Mouse (Mus musculus): ENCODE data around the gene Vmn1r151.
"Not testable (repeated sequence)": the region's sequence is repeated elsewhere in the genome, so short reads cannot be mapped to it uniquely, and the experiment has no call there.

Vmn1r151 gene

DNA sequence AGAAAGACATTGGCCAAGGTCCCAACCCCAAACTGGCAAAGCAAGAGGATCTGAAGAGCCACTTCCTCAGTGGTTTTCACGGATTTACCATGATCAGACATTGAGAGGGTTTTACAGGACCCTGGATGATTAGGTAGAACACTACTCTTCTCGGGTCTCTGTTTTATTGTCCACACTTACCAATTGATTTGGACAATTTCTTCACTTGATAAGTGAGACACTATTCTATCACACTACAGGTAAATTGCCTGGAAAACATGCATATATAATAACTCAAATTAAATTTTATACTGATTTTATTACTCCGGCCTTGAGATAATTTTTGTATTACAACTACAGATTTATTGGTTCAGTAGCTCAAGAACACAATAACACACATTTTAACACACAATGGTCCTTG is at the start of gene Vmn1r151:
Vmn1r151 (minus strand) TSS at position 101 of the 400 bp plus-strand sequence.
- ATAC-seq (ENCODE audit: insufficient number of reproducible peaks, low FRiP score, low TSS enrichment): not testable (repeated sequence)

- not testable (repeated sequence) for ATAC-seq (ENCODE audit: insufficient number of reproducible peaks, low FRiP score, low TSS enrichment)
Measured at GRCm38 (mm10) chr7:22534787-22535186, 35.3 kb upstream of the Vmn1r151 start, which contains the start of gene Gm8677. Gm8677 (minus strand) TSS chr7:22534887.

DNA sequence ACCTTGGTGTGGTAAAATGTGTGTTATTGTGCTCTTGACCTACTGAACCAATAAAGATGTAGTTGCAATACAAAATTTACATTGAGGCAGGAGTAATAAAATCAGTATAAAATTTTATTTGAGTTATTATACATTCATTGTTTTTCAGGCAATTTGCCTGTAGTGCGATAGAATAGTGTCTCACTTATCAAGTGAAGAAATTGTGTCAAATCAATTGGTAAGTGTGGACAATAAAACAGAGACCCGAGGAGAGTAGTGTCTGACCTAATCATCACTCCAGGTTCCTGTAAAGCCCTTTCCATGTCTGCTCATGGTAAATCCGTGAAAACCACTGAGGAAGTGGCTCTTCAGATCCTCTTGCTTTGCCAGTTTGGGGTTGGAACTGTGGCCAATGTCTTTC is 23.2 kb upstream of the Vmn1r151 start, which contains the start of gene Vmn1r152:
Vmn1r152 (plus strand) TSS at position 301 of the 400 bp plus-strand sequence.
- ATAC-seq (ENCODE audit: insufficient number of reproducible peaks, low FRiP score, low TSS enrichment): not testable (repeated sequence)

DNA sequence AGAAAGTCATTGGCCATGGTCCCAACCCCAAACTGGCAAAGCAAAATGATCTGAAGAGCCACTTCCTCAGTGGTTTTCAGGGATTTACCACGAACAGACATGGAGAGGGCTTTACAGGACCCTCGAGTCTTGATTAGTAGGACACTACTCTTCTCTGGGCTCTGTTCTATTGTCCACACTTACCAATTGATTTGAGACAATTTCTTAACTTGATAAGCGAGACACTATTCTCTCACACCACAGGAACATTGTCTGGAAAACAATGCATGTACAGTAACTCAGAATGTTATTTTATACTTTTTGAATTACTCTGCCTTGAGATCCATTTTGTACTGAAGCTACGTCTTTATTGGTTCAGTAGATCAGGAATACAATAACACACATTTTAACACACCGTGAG is 35.5 kb downstream of the Vmn1r151 start, which contains the start of gene Gm10665:
Gm10665 (minus strand) TSS at position 101 of the 400 bp plus-strand sequence.
- ATAC-seq (ENCODE audit: insufficient number of reproducible peaks, low FRiP score, low TSS enrichment): not testable (repeated sequence)

Data from cerebellum, adult (tissue).